Mouse (Mus musculus) C2C12 (cell line): ENCODE measurements at regions not wholly inside any gene's neighbourhood (a gene's known extent, or its start where the extent isn't known, plus 50 kb on each side); places are given as distances from the start of the nearest gene placed in this dataset.

ENCODE experiments used
- H3K27me3 ChIP-seq: one replicate; pipeline ENCODE4 v1.6.1; 2011; ENCODE audit not compliant: control insufficient read depth, insufficient read depth, insufficient read length
- H3K36me3 ChIP-seq: one replicate; pipeline ENCODE4 v1.6.1; 2011; ENCODE audit not compliant: control insufficient read depth, insufficient read depth
- H3K4me3 ChIP-seq: one replicate; pipeline ENCODE4 v1.5.1; 2011; ENCODE audit warnings: mild to moderate bottlenecking, control low read depth; ENCODE audit not compliant: poor library complexity, insufficient read depth, severe bottlenecking
- H3K79me2 ChIP-seq: one replicate; pipeline ENCODE4 v1.6.1; 2011; ENCODE audit not compliant: control insufficient read depth, insufficient read depth
- H3K79me3 ChIP-seq: one replicate; pipeline ENCODE4 v1.6.1; 2011; ENCODE audit warnings: low read depth, control low read depth
- H3ac ChIP-seq: one replicate; pipeline ENCODE3; 2011; ENCODE audit warnings: low read depth; ENCODE audit not compliant: control insufficient read depth, insufficient read length
- CEBPB ChIP-seq: IDR thresholded peaks from one replicate; pipeline ENCODE4 v1.6.1; 2011; ENCODE audit warnings: low read depth, mild to moderate bottlenecking, control low read depth, moderate library complexity
- CTCF ChIP-seq: IDR thresholded peaks from one replicate; pipeline ENCODE4 v1.5.1; 2011; ENCODE audit not compliant: control insufficient read depth, insufficient read depth, insufficient read length
- FOSL1 ChIP-seq: IDR thresholded peaks from one replicate; pipeline ENCODE4 v1.8.0; 2011; ENCODE audit warnings: mild to moderate bottlenecking, low read length; ENCODE audit not compliant: poor library complexity, insufficient read depth, severe bottlenecking
- MAX ChIP-seq: IDR thresholded peaks from one replicate; pipeline ENCODE4 v1.6.1; 2011; ENCODE audit warnings: mild to moderate bottlenecking, control low read depth
- MYOD1 ChIP-seq: IDR thresholded peaks from one replicate; pipeline ENCODE4 v1.6.1; 2011; ENCODE audit warnings: low read depth; ENCODE audit not compliant: control insufficient read depth, insufficient read length
- MYOG ChIP-seq: IDR thresholded peaks from one replicate; pipeline ENCODE4 v1.6.1; 2011; ENCODE audit not compliant: control insufficient read depth, insufficient read length; ENCODE audit errors: extremely low read depth
- USF1 ChIP-seq: IDR thresholded peaks from one replicate; pipeline ENCODE4 v1.6.1; 2011; ENCODE audit warnings: low read depth, mild to moderate bottlenecking, control low read depth, moderate library complexity

DNA sequence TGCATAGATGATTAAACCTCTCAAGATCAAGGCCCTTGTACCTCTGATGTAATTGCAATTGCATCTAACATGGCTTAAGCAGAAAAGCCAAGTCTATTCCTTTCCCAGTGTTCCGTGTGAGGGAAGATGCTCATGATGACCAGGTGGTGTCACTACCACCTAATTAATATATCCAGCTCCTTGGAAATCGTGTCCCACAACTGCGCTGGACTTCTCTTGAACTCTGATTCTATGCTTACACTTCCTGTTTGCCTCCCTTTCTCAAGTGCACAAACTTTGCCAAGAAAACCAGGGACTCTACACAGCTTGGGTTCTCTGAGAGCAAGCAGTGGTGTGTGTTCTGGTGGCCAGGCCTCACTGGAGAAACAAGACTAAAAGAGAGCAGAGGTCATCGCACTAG is 58.0 kb upstream of the Slc1a1 start:
- no peaks in the 10 kb centered on the region for H3K36me3 ChIP-seq
- no peaks in the 10 kb centered on the region for H3K79me3 ChIP-seq
- no peak overlapping the region for H3K4me3 ChIP-seq
- no peaks in the 10 kb centered on the region for H3K79me2 ChIP-seq
- no peak for TF ChIP-seq CEBPB
- TF ChIP-seq FOSL1: no peak
- no peak for TF ChIP-seq MYOD1
- no peak for TF ChIP-seq USF1
- TF ChIP-seq CTCF: no peak
- TF ChIP-seq MYOG: no peak
- no peak for TF ChIP-seq MAX
- H3K27me3 ChIP-seq: peaks cover 4% of the 10 kb centered on the region
- H3ac ChIP-seq: no peak overlapping the region

DNA sequence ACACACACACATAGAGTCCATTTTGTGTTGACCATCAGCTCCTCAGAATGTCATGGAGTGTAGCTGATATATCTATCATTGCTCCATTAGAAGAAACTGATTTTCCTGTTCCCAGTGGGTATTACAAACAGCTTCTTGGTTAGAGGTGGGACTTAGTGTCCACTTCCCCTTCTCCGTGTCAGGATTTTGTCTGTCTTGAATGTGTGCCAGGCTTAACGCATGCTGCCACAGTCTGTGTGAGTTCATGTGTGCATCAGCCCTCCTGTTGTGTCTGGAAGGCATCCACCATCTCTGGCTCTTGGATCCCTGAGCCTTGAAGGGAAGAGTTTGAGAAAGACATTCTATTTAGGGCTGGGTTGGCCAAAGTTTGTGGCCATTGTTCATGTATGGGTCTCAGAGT is 57.2 kb upstream of the Slc1a1 start:
- H3K4me3 ChIP-seq: no peak overlapping the region
- no peaks in the 10 kb centered on the region for H3K79me2 ChIP-seq
- TF ChIP-seq CTCF (no peak), FOSL1 (no peak), MYOD1 (no peak), USF1 (no peak), CEBPB (no peak), MAX (no peak), MYOG (no peak)
- H3ac ChIP-seq: no peak overlapping the region
- no peaks in the 10 kb centered on the region for H3K79me3 ChIP-seq
- H3K27me3 ChIP-seq: peaks cover 4% of the 10 kb centered on the region
- H3K36me3 ChIP-seq: no peaks in the 10 kb centered on the region

DNA sequence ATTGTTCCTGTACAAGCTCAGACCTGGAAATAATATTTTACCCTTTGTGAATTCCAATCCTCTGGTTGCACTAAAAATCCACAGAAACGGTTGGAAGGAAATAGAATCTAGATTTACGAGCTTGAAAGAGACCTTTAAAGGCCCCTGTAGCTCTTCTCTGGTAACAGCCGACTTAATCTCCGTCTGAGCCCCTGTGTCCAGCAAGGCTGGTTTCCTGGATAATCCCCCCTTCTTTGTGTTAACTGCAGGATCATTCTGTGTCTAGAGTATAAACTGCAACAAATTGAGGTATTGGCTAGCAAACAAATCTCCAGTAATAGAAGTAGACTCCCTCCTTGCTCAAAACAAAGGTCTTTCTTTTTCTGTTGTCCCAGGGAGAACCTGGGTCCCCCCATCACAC is 56.5 kb upstream of the Slc1a1 start:
- Histone ChIP-seq H3K79me3 (no peaks in the 10 kb centered on the region), H3K79me2 (no peaks in the 10 kb centered on the region), H3K36me3 (no peaks in the 10 kb centered on the region), H3ac (no peak overlapping the region), H3K27me3 (peaks cover 4% of the 10 kb centered on the region), H3K4me3 (no peak overlapping the region)
- no peak for TF ChIP-seq USF1
- TF ChIP-seq CTCF: no peak
- TF ChIP-seq MAX: no peak
- no peak for TF ChIP-seq CEBPB
- no peak for TF ChIP-seq FOSL1

DNA sequence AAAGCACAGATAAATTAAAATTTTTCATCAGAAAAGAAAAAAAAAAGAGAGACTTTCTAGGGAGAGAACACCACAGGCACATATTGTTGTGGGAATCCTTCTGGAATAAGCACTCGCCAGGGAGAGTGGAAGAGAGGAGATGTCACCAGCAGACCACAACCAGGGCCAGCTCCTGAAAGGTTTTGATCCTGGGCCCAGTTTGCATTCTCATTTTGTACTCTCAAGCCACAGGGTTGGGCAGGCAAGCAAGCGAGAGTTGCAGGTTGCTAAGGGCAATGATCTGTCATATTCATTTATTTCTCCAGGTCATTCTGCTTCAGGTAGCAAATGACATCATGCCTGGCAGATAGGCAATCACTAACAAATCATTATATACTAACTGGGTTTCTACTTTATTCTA is 52.9 kb upstream of the Slc1a1 start:
- no peak overlapping the region for H3K4me3 ChIP-seq
- H3K79me3 ChIP-seq: no peaks in the 10 kb centered on the region
- TF ChIP-seq CEBPB: no peak
- no peak for TF ChIP-seq CTCF
- TF ChIP-seq FOSL1: no peak
- TF ChIP-seq MAX: no peak
- TF ChIP-seq MYOD1: no peak
- no peak for TF ChIP-seq MYOG
- no peak for TF ChIP-seq USF1
- no peaks in the 10 kb centered on the region for H3K79me2 ChIP-seq
- H3ac ChIP-seq: no peak overlapping the region
- H3K36me3 ChIP-seq: no peaks in the 10 kb centered on the region
- H3K27me3 ChIP-seq: peaks cover 8% of the 10 kb centered on the region
